Mouse (Mus musculus): ENCODE measurements around the gene Kynu. TPM values are rescaled to one million over a fixed set of nuclear protein-coding genes. Genes with fewer than 3 reads are reported as not detected.
A peak's percentile ranks its signal among the peaks of the same experiment; 100 is the strongest.

Gene Kynu
- polyA plus RNA-seq, 1 experiment from 2014 or later, result 2.4 TPM

- 66% methylated on average over 4 of the region's 4 CpGs for WGBS
- H3K4me3 ChIP-seq (ENCODE audit: low read depth, low read length), result no peak overlapping the region
- H3K36me3 ChIP-seq (ENCODE audit: control insufficient read depth, insufficient read depth, low read length), result no peaks in the 10 kb centered on the region
- no peak overlapping the region for H3K9ac ChIP-seq (ENCODE audit: low read length)
- H3K27me3 ChIP-seq (replicated peaks; ENCODE audit: control insufficient read depth, insufficient read depth, low read length), result no peaks in the 10 kb centered on the region
- DNase-seq (ENCODE audit: low spot score), result no peak
- H3K4me2 ChIP-seq (ENCODE audit: low read length), result no peak overlapping the region
- H3K27ac ChIP-seq (ENCODE audit: low read depth), result no peak overlapping the region
- H3K9me3 ChIP-seq (ENCODE audit: control insufficient read depth, low read length), result no peaks in the 10 kb centered on the region
- no peaks in the 10 kb centered on the region for H3K4me1 ChIP-seq (replicated peaks; ENCODE audit: control insufficient read depth, insufficient read depth, low read length)
- no peak for ATAC-seq (replicated peaks; ENCODE audit: low FRiP score, low TSS enrichment, low read depth)
These were observed 120.1 kb downstream of the Kynu start for GRCm38 (mm10) chr2:43675277-43675676.

- Histone ChIP-seq H3K27me3 (replicated peaks; ENCODE audit: control insufficient read depth, insufficient read depth, low read length) (no peaks in the 10 kb centered on the region), H3K9ac (ENCODE audit: low read length) (no peak overlapping the region), H3K4me3 (ENCODE audit: low read depth, low read length) (no peak overlapping the region), H3K36me3 (ENCODE audit: control insufficient read depth, insufficient read depth, low read length) (no peaks in the 10 kb centered on the region), H3K27ac (ENCODE audit: low read depth) (no peak overlapping the region), H3K4me1 (replicated peaks; ENCODE audit: control insufficient read depth, insufficient read depth, low read length) (no peaks in the 10 kb centered on the region), H3K4me2 (ENCODE audit: low read length) (no peak overlapping the region), H3K9me3 (ENCODE audit: control insufficient read depth, low read length) (no peaks in the 10 kb centered on the region)
- no peak for DNase-seq (ENCODE audit: low spot score)
- ATAC-seq (replicated peaks; ENCODE audit: low FRiP score, low TSS enrichment, low read depth), result no peak
- 85% methylated on average over 2 of the region's 2 CpGs for WGBS
These were observed 135.3 kb downstream of the Kynu start for GRCm38 (mm10) chr2:43690402-43690801.

DNA sequence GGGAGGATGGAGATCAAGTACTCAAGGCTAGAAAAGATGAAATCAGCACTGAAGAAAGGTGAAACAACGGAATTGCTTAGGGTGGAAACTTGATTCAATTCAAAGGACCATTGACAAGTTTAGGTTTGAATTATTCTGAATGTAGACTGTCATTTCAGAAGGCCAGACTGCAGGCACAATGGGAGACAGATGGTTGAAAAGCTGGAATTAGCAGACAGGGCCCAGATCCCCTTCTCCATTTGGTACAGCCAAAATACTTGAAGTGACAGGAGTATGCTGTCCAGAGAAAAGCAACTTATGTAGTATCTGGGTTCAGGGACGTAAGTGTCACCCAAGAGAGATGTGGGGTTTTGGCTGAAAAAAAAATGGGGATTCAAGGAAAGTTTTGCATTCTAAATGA, 136.2 kb downstream of the Kynu start:
- DNase-seq (ENCODE audit: low spot score) (no peak), ATAC-seq (replicated peaks; ENCODE audit: low FRiP score, low TSS enrichment, low read depth) (no peak)
- Histone ChIP-seq H3K9ac (ENCODE audit: low read length) (no peak overlapping the region), H3K27me3 (replicated peaks; ENCODE audit: control insufficient read depth, insufficient read depth, low read length) (no peaks in the 10 kb centered on the region), H3K9me3 (ENCODE audit: control insufficient read depth, low read length) (no peaks in the 10 kb centered on the region), H3K4me1 (replicated peaks; ENCODE audit: control insufficient read depth, insufficient read depth, low read length) (no peaks in the 10 kb centered on the region), H3K36me3 (ENCODE audit: control insufficient read depth, insufficient read depth, low read length) (no peaks in the 10 kb centered on the region), H3K4me2 (ENCODE audit: low read length) (no peak overlapping the region), H3K27ac (ENCODE audit: low read depth) (no peak overlapping the region), H3K4me3 (ENCODE audit: low read depth, low read length) (no peak overlapping the region)
- WGBS, result 79% methylated on average over 2 of the region's 2 CpGs

DNA sequence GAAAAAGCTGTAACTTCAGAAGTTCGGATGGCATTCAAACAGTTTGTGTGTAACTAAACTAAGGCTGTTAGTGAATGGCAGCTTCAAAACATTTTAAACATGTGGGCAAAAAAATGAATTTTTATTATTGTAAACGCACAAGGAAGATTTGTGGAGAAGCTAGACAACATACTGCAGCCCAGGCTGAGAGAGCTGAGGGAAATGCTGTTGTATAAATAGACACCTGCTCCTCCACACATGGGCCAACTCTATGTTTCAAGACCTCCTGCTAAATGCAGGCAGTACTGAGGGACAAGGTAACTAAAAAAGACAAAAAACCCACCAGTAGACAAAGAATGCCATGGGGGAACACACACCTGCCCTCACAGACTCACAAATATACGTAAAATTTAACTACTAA, 140.5 kb downstream of the Kynu start:
- Histone ChIP-seq H3K4me2 (ENCODE audit: low read length) (no peak overlapping the region), H3K4me1 (replicated peaks; ENCODE audit: control insufficient read depth, insufficient read depth, low read length) (no peaks in the 10 kb centered on the region), H3K9me3 (ENCODE audit: control insufficient read depth, low read length) (no peaks in the 10 kb centered on the region), H3K9ac (ENCODE audit: low read length) (no peak overlapping the region), H3K4me3 (ENCODE audit: low read depth, low read length) (no peak overlapping the region), H3K36me3 (ENCODE audit: control insufficient read depth, insufficient read depth, low read length) (no peaks in the 10 kb centered on the region), H3K27ac (ENCODE audit: low read depth) (no peak overlapping the region), H3K27me3 (replicated peaks; ENCODE audit: control insufficient read depth, insufficient read depth, low read length) (no peaks in the 10 kb centered on the region)
- no peak for ATAC-seq (replicated peaks; ENCODE audit: low FRiP score, low TSS enrichment, low read depth)
- 88% methylated on average over 3 of the region's 3 CpGs for WGBS
- no peak for DNase-seq (ENCODE audit: low spot score)

DNA sequence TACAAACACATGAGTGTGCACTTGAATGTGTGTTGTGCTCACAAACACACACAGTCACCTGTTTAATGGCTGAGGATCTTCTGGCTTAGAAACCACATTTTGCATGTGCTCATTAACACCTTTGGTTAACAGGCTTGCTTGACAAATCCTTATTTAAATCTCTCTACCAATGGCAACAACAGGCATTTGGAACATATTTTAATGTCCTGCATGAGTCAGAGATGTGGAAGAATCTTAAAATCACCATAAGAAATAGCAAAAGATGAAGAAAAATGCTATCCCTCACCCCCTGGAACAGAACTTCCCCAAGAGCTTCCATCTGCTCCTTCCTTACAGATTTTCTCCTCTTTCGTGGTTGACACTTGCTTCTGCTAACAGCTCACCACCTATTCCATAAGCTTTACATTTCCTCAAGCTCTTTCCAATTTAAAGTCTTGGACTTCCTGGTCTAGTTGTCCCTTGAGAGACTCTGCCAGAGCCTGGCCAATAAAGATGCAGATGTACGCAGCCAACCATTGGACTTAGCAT, 157.5 kb downstream of the Kynu start:
- no peak overlapping the region for H3K4me2 ChIP-seq (ENCODE audit: low read length)
- DNase-seq (ENCODE audit: low spot score), result no peak
- H3K9ac ChIP-seq (ENCODE audit: low read length), result no peak overlapping the region
- no peak overlapping the region for H3K27ac ChIP-seq (ENCODE audit: low read depth)
- H3K4me1 ChIP-seq (replicated peaks; ENCODE audit: control insufficient read depth, insufficient read depth, low read length), result no peaks in the 10 kb centered on the region
- no peaks in the 10 kb centered on the region for H3K36me3 ChIP-seq (ENCODE audit: control insufficient read depth, insufficient read depth, low read length)
- H3K9me3 ChIP-seq (ENCODE audit: control insufficient read depth, low read length), result no peaks in the 10 kb centered on the region
- H3K4me3 ChIP-seq (ENCODE audit: low read depth, low read length), result no peak overlapping the region
- no peak for ATAC-seq (replicated peaks; ENCODE audit: low FRiP score, low TSS enrichment, low read depth)
- 90% methylated on average over 2 of the region's 2 CpGs for WGBS
- H3K27me3 ChIP-seq (replicated peaks; ENCODE audit: control insufficient read depth, insufficient read depth, low read length), result no peaks in the 10 kb centered on the region

DNA sequence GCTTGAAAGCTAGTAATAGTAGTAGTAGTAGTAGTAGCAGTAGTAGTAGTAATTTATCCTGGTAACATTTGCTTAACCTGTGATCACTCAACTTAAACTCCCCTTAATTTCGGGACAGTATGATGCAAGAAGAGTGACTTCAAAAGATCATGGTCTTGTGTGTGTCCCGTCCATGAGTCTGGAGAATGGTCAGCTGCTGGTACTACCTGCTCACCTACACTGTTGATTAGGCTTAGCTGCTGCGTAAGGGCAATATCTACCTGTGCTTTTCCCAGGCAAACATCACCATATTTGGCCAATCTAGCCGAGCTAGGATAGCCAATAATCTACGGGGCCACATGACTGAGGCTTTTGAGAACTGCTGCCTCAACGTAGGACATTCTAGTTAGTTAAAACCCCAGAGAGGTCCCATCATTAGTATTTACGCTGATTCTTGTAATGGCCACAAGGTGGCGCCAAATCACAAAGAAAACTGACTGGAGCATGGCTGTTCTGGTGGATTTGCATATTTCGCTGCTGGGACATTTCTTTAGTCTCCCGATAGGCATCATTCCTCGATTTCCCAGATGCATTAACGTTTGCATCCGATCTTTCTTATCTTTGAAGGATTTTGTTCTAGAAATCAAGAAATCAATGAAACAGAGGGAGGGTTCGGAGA, 167.4 kb downstream of the Kynu start:
- Histone ChIP-seq H3K4me3 (ENCODE audit: low read depth, low read length) (no peak overlapping the region), H3K27ac (ENCODE audit: low read depth) (no peak overlapping the region), H3K4me1 (replicated peaks; ENCODE audit: control insufficient read depth, insufficient read depth, low read length) (no peaks in the 10 kb centered on the region), H3K9ac (ENCODE audit: low read length) (no peak overlapping the region), H3K4me2 (ENCODE audit: low read length) (peak overlapping the region; percentile 40), H3K36me3 (ENCODE audit: control insufficient read depth, insufficient read depth, low read length) (no peaks in the 10 kb centered on the region), H3K9me3 (ENCODE audit: control insufficient read depth, low read length) (no peaks in the 10 kb centered on the region), H3K27me3 (replicated peaks; ENCODE audit: control insufficient read depth, insufficient read depth, low read length) (no peaks in the 10 kb centered on the region)
- WGBS, result 16% methylated on average over 14 of the region's 14 CpGs
- DNase-seq (ENCODE audit: low spot score) (peak; percentile 77), ATAC-seq (replicated peaks; ENCODE audit: low FRiP score, low TSS enrichment, low read depth) (peak; percentile 82)

- H3K9me3 ChIP-seq (ENCODE audit: control insufficient read depth, low read length), result no peaks in the 10 kb centered on the region
- no peaks in the 10 kb centered on the region for H3K27me3 ChIP-seq (replicated peaks; ENCODE audit: control insufficient read depth, insufficient read depth, low read length)
- no peaks in the 10 kb centered on the region for H3K4me1 ChIP-seq (replicated peaks; ENCODE audit: control insufficient read depth, insufficient read depth, low read length)
- no peak overlapping the region for H3K4me3 ChIP-seq (ENCODE audit: low read depth, low read length)
- no peaks in the 10 kb centered on the region for H3K36me3 ChIP-seq (ENCODE audit: control insufficient read depth, insufficient read depth, low read length)
- no peak overlapping the region for H3K9ac ChIP-seq (ENCODE audit: low read length)
- H3K27ac ChIP-seq (ENCODE audit: low read depth), result no peak overlapping the region
- peak overlapping the region; percentile 40 for H3K4me2 ChIP-seq (ENCODE audit: low read length)
- no peak for DNase-seq (ENCODE audit: low spot score)
- peak; percentile 56 for ATAC-seq (replicated peaks; ENCODE audit: low FRiP score, low TSS enrichment, low read depth)
- 62% methylated on average over 7 of the region's 7 CpGs for WGBS
These were observed 168.0 kb downstream of the Kynu start for GRCm38 (mm10) chr2:43723104-43723541.

DNA sequence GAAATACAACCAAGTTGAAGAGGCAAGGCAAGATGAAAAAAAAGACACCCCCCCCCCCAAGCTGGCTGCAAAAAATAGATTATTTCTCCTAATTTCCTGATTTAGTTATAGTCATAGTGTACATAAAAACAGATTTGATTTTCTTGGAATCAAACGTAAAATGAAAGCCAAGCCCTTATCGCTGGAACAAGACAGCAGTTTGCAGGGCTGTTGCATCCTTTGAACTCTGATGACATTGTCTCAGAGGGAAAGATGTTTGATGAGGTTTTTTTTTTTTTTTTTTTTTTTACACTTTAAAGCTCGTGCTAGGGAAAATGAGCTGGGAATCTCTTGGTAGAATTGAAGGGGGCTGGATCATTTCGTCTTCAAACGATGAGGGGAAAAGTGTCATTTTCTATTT, 172.1 kb downstream of the Kynu start:
- no peaks in the 10 kb centered on the region for H3K27me3 ChIP-seq (replicated peaks; ENCODE audit: control insufficient read depth, insufficient read depth, low read length)
- no peak overlapping the region for H3K4me3 ChIP-seq (ENCODE audit: low read depth, low read length)
- H3K36me3 ChIP-seq (ENCODE audit: control insufficient read depth, insufficient read depth, low read length), result no peaks in the 10 kb centered on the region
- no peaks in the 10 kb centered on the region for H3K4me1 ChIP-seq (replicated peaks; ENCODE audit: control insufficient read depth, insufficient read depth, low read length)
- no peak overlapping the region for H3K9ac ChIP-seq (ENCODE audit: low read length)
- ATAC-seq (replicated peaks; ENCODE audit: low FRiP score, low TSS enrichment, low read depth), result no peak
- H3K27ac ChIP-seq (ENCODE audit: low read depth), result no peak overlapping the region
- no peak for DNase-seq (ENCODE audit: low spot score)
- H3K9me3 ChIP-seq (ENCODE audit: control insufficient read depth, low read length), result no peaks in the 10 kb centered on the region
- H3K4me2 ChIP-seq (ENCODE audit: low read length), result no peak overlapping the region
- WGBS, result 67% methylated on average over 5 of the region's 5 CpGs

- ATAC-seq (replicated peaks; ENCODE audit: low FRiP score, low TSS enrichment, low read depth), result no peak
- no peak overlapping the region for H3K4me2 ChIP-seq (ENCODE audit: low read length)
- H3K4me3 ChIP-seq (ENCODE audit: low read depth, low read length), result no peak overlapping the region
- no peak overlapping the region for H3K27ac ChIP-seq (ENCODE audit: low read depth)
- H3K36me3 ChIP-seq (ENCODE audit: control insufficient read depth, insufficient read depth, low read length), result no peaks in the 10 kb centered on the region
- no peak for DNase-seq (ENCODE audit: low spot score)
- H3K4me1 ChIP-seq (replicated peaks; ENCODE audit: control insufficient read depth, insufficient read depth, low read length), result no peaks in the 10 kb centered on the region
- no peaks in the 10 kb centered on the region for H3K9me3 ChIP-seq (ENCODE audit: control insufficient read depth, low read length)
- H3K27me3 ChIP-seq (replicated peaks; ENCODE audit: control insufficient read depth, insufficient read depth, low read length), result no peaks in the 10 kb centered on the region
- no peak overlapping the region for H3K9ac ChIP-seq (ENCODE audit: low read length)
- WGBS, result 73% methylated on average over 8 of the region's 8 CpGs
These were observed 172.6 kb downstream of the Kynu start for GRCm38 (mm10) chr2:43727693-43728092.
